Mouse (Mus musculus) common myeloid progenitor, adult 5-6 weeks (primary cell): ENCODE measurements around the gene Gnb1. TPM values are rescaled to one million over a fixed set of nuclear protein-coding genes. Genes with fewer than 3 reads are reported as not detected.

ENCODE experiments used
- ATAC-seq: replicated peaks from 2 replicates; pipeline ENCODE4 v1.8.0; 2016; ENCODE audit warnings: low read depth, mild to moderate bottlenecking, moderate TSS enrichment, inconsistent platforms; ENCODE audit not compliant: poor library complexity, severe bottlenecking
- total RNA-seq: library from RNA; stranded (forward); fragments of 200-1000, 187-1606 nt; gene quantifications from 2 replicates; pipeline ENCODE4 v1.2.3, GENCODE M21; 2017

The Gnb1 gene
- total RNA-seq, 1 experiment from 2014 or later, result 208 TPM

- no peak for ATAC-seq
These were observed 82.0 kb downstream of the Gnb1 start for GRCm38 (mm10) chr4:155573155-155573554.

GRCm38 (mm10) chr4:155573876-155574275 is 82.7 kb downstream of the Gnb1 start:
- ATAC-seq, result no peak

GRCm38 (mm10) chr4:155574931-155575330 is 83.8 kb downstream of the Gnb1 start:
- peak; percentile 92 for ATAC-seq

GRCm38 (mm10) chr4:155575521-155575920 is 84.4 kb downstream of the Gnb1 start:
- no peak for ATAC-seq

DNA sequence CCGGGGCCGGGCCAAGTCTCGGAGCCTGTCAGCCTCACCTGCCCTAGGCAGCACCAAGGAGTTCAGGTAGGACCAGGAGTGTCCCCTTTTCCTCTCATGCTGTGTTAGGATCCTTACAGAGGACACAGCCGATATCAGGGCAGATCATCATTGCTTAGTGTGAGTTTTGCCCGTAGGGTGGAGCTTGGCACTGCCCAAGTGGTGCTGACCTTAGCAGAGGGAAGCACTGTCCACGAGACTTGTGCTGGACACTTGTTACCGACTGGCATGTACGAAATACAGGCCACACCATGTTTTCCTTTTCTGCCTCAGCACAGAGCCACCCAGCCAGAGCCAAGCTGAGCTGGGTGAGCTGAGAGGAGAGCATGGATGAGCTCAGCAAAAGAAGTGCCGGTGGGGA is 86.0 kb downstream of the Gnb1 start:
- no peak for ATAC-seq

GRCm38 (mm10) chr4:155577741-155578140 is 86.6 kb downstream of the Gnb1 start:
- no peak for ATAC-seq

DNA sequence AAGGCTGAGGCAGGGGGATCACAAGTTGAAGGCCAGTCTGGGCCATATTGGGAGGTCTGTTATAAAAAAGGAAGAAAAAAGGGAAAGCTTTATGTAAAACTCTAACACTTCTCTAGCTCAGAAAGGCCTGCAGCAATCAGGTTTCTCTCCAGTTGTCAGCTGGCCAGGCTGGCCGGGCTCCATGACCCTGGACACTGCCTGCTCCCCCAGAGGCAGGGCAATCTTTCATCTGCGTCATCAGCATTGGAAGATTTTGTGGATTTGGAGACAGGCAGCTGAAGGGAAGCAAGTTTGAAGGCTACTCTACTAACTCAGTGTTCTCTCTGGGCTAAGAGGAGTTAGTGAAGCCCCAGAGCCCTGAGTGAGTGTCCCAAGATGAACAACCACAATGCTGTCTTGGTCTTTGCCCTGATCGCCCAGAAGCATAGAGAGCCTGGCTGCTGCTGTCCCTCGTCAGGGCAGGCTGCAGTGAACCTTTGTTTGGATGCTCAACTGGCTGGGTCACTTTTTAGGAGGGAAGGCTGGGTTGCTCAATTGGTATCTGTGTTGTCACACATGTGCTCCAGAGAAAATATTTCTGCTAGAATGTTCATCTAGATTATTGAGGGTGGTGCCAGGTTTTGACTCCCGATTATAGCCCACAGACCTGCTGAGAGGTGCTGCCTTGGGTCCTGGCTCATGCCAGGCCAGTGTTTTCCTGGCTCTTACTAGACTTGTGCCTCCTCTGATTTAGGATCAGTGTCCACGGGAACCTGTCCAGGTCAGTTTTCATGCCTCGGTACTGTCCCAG is 87.4 kb downstream of the Gnb1 start:
- ATAC-seq, result no peak

- ATAC-seq, result peak; percentile 59; the same call in 1 of the 2 replicates
These were observed 89.3 kb downstream of the Gnb1 start for GRCm38 (mm10) chr4:155580420-155580819.

DNA sequence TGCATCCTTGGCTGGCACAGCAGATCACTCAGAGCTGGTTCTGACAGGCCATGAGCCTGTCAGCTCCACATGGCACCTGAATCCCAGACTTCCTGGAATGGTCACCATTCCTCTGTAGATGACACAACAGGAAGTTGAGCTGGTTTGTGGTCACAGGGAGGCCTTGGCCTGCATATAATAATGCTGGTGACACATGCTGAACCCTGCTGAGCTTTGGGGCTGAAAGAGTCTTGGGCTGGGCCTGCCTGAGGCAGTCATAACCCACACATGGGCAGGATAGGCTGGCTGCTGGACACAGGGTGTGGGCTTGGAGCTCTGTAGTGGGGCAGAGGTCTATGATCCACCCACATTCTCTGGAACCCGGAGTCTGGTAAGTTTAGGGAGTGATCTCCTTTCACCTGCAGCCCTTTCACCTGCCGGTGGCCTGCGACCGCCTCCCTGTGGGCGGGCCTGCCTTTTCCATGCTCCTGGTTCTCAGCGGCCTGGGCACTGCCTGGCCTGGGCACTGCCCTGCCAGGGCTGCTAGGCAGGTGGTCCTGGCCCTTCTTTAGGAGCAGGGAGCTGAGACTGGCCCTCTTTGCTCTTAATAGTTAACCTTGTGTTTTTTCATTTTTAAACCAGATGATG is 91.2 kb downstream of the Gnb1 start:
- peak; percentile 87 for ATAC-seq

GRCm38 (mm10) chr4:155589356-155589755 is 98.2 kb downstream of the Gnb1 start:
- ATAC-seq, result no peak

DNA sequence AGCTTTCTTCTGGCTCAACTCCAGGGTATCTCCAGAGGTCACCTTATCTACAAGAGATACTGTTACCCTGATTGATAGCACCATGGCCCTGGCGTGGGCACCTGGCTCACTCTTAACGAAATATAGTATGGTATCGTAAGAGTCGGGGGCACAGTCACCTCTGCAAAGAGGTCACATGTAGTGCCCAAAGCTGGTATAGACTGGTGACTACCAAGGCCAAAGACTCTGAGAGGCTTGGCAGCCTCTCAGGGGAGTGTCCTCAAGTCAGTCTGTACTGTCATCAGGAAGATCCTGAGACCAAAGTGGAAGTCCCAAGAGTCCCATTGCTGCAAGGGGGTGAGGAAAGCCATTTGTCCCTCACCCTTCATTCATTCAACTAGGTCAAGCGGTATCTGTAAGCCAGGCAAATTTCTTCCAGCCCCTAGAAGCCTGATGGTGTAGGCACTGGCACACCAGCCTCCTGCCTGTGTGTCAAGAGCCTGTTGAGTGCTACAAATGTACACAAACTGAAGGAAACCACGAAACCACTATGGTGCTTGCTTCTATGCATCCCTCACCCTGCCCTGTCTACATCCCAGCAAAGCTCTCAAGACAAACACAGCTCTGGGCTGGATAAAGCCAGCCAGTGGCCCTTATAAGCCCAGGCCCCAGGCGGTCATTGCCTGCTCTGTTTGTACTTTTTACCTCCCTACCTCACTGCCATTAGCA is 100.0 kb downstream of the Gnb1 start:
- peak; percentile 54 for ATAC-seq

DNA sequence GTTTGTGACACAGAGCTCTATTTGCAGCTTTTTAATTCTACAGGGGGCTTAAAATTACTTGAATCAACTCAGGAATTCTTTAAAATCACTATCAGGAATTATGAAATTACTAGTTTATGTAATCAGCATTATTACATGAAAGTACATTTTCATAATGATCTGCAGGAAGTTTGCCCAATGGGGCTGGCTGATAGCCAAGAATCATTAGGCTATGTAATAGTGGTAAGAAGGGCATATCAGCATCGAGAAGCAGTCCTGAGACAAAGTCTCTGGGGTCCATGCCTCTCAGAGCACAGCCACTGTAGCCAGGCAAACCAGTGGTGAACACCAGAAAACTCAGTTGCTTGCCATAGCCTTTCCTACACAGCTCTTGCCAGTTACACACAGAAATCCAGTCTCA is 102.6 kb downstream of the Gnb1 start:
- no peak for ATAC-seq

DNA sequence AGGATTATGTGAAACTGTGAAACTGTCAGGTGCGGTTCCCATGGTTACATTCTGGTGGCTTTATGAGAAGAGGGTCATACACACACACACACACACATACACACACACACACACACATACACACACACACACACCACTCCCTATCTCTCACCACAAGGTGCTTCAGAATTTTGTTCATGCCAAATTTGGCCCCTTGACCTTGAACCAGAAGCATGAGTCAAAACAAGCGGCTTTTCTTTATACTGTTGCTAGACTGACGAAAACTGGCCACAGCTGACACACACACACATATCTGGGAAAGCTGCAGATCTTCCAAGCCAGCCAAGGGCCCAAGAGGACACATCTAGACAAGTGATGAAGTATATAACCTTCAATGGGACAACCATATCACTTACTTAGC is 104.6 kb downstream of the Gnb1 start:
- no peak for ATAC-seq

GRCm38 (mm10) chr4:155596606-155597005 is 105.4 kb downstream of the Gnb1 start:
- peak; percentile 57 for ATAC-seq

DNA sequence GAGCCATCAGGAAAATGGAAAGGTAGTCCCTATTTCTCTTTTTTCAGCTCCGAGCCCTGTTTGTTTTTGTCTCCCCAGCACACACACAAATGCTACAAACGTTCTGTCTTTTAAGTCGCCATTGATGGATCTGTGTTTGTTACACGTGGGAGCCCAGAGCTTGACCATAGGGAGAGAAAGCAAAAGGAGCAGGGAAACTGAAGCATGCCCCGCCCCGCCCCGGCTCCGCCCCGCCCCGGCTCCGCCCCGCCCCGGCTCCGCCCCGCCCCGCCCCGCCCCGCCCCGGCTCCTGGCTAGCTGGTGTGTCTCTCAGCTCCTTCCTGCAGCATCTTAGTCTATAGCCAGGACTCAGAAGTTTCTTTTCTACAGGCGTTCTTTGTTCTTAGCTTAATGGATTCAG is 107.4 kb downstream of the Gnb1 start:
- no peak for ATAC-seq

DNA sequence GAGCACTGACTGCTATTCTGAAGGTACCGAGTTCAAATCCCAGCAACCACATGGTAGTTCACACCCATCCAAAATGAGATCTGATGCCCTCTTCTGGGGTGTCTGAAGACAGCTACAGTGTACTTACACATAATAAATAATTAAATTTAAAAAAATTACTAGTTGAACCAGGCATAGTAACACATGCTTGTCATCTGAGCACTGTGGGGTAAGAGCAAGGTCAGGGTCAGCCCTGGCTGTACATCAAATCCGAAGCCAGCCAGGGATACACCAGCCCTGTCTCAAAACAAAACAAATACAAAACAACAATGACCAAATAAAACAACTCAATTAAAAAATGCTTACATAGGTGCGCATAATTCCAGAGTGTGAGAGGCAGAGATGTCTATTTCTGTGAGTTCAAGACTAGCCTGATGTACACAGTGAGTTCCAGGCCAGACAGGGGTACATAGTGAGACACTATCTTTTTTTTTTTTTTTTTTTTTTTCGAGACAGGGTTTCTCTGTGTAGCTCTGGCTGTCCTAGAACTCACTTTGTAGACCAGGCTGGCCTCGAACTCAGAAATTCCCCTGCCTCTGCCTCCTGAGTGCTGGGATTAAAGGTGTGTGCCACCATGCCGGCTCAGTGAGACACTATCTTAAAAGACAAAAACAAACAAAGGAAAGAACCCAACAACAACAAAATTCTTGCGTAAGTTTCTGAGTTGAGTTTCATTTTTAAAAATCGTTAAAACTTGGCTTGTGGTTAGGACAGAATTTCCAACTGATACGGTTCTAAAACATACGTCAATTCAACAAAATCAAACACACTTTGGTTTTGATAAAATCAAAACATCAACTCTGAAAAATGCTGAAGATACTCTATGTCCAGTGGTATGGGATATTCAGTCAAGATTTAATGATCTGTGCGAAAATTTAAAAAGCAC is 109.0 kb downstream of the Gnb1 start:
- ATAC-seq, result no peak

DNA sequence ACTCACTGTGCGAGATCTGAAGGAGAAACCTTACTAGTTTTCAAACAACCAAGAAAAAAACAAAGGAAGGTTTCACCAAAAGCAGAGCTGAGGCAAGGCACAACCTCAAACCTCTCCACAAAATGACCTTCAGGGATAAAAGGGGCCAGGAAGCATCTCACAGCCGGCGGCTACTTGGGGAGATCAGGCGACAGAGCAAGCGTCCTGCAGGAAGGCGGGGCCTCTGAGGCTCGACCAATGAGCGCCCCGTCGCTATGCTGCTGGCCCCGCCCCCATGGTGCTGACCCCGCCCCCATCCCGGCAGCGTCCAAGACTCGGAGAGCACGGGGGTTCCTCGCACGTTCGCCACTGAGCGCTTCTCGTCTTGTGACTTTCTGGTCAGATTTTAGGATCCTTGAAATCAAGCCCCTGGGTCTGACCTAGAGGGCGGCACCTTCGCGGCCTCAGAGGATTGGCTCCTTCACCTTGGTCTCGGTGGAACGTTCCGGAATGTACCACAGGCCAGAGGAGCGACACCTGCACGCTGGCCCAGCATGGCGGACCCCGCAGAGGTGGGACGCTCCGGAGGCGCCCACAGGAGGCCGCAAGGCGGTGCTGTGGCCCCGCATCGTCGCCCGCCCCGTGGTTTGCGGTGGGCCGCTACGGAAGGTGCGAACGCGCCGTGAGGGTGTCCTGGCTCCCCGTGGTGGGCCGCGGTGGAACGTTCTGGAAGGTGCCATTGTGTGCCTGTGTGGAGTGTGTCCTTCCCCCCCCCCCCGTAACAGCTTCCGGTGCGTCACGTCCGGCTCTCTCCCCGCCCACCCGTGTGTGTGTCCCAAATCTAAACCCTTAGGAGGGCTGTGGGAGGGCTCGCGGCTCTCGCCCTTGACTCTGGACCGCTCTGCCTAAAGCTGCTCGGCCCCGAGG is 110.2 kb downstream of the Gnb1 start, which contains the start of gene Slc35e2:
Gene Slc35e2 (plus strand): TSS at position 326 of the 906 bp plus-strand sequence.
- ATAC-seq, result peak; percentile 77

DNA sequence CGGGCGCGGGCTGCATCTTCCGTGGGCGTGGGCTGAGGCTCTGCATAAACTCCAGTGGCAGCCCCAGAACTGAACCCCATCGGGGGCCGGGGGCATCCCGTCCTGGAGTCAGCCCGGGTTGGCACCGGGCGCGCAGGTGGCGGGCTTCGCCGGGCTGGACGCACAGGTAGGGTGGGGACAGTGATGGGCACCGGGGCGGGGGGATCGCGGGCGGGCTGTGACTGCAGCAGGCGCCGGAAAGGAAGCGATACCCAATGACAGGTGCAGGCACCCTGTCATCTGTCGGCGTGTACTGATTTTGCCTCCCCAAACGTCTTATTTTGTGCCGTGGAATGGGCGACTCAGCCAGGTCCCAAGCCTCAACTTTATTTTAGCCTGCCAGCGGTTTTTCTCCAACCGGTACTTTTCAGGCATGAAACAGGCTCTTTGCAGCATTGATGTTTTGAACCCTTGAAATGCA is 110.9 kb downstream of the Gnb1 start:
- ATAC-seq, result no peak

DNA sequence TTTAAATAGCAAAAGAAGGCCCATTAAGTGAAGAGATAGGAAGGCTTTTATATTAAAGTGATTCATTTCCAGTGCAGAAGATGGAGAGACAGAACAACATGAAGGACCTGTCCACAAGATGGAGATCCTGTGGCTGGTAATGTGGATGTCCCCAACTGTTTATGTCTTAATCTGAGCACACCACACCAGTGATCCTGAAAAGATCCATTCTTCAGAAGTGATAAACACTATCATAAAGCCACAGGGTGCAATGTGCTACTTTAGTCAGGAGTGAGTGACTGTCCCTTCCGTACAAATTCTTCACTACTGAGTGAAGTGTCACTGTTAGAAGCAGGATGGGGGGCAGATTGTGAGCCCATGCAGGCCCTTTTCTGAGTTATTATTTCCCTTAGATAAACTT is 111.6 kb downstream of the Gnb1 start:
- ATAC-seq, result no peak
